Mouse (Mus musculus): ENCODE measurements around the gene Ralgps2. TPM values are rescaled to one million over a fixed set of nuclear protein-coding genes. Genes with fewer than 3 reads are reported as not detected.

Ralgps2 gene
- polyA plus RNA-seq, 3 experiments from 2014 or later, result 24.6 to 48.2 (median 34.1) TPM

- no peak for ATAC-seq
Measured at GRCm38 (mm10) chr1:156808332-156808731, 131.1 kb downstream of the Ralgps2 start.

- ATAC-seq, result no peak
Measured at GRCm38 (mm10) chr1:156801276-156801675, 138.2 kb downstream of the Ralgps2 start.

- no peak for ATAC-seq
Measured at GRCm38 (mm10) chr1:156796251-156796650, 143.2 kb downstream of the Ralgps2 start.

GRCm38 (mm10) chr1:156789844-156790490, 149.5 kb downstream of the Ralgps2 start:
- no peak for ATAC-seq

- no peak for ATAC-seq
Measured at GRCm38 (mm10) chr1:156787164-156787863, 152.1 kb downstream of the Ralgps2 start.

GRCm38 (mm10) chr1:156786074-156786473, 153.4 kb downstream of the Ralgps2 start:
- ATAC-seq, result no peak

GRCm38 (mm10) chr1:156784974-156785373, 154.5 kb downstream of the Ralgps2 start:
- ATAC-seq, result no peak

GRCm38 (mm10) chr1:156784116-156784515, 155.3 kb downstream of the Ralgps2 start:
- ATAC-seq, result no peak

GRCm38 (mm10) chr1:156781971-156782850, 157.2 kb downstream of the Ralgps2 start:
- ATAC-seq, result no peak

GRCm38 (mm10) chr1:156781076-156781741, 158.2 kb downstream of the Ralgps2 start:
- no peak for ATAC-seq

- no peak for ATAC-seq
Measured at GRCm38 (mm10) chr1:156780234-156781005, 159.0 kb downstream of the Ralgps2 start.

- no peak for ATAC-seq
Measured at GRCm38 (mm10) chr1:156779595-156779994, 159.8 kb downstream of the Ralgps2 start.

- ATAC-seq, result no peak
Measured at GRCm38 (mm10) chr1:156778977-156779376, 160.4 kb downstream of the Ralgps2 start.

GRCm38 (mm10) chr1:156777896-156778295, 161.5 kb downstream of the Ralgps2 start:
- no peak for ATAC-seq

GRCm38 (mm10) chr1:156775983-156776382, 163.4 kb downstream of the Ralgps2 start:
- no peak for ATAC-seq

GRCm38 (mm10) chr1:156775190-156775589, 164.2 kb downstream of the Ralgps2 start:
- no peak for ATAC-seq

- ATAC-seq, result no peak
Measured at GRCm38 (mm10) chr1:156770845-156771244, 168.6 kb downstream of the Ralgps2 start.

- no peak for ATAC-seq
Measured at GRCm38 (mm10) chr1:156769621-156770297, 169.7 kb downstream of the Ralgps2 start.

- no peak for ATAC-seq
Measured at GRCm38 (mm10) chr1:156769163-156769562, 170.3 kb downstream of the Ralgps2 start.

- ATAC-seq, result no peak
Measured at GRCm38 (mm10) chr1:156765311-156765710, 174.1 kb downstream of the Ralgps2 start.

GRCm38 (mm10) chr1:156764584-156764983, 174.8 kb downstream of the Ralgps2 start:
- ATAC-seq, result no peak

All from inflammation-experienced regulatory T-cells, adult 6 months (primary cell).